Mouse (Mus musculus) embryonic facial prominence, embryonic 14.5 days (tissue): Measurements from ENCODE around the gene C130079G13Rik. TPM values are rescaled to one million over a fixed set of nuclear protein-coding genes. Genes with fewer than 3 reads are reported as not detected.

Source experiments
- polyA plus RNA-seq: library from polyadenylated mRNA; unstranded; fragments of >200 nt; fragmentation: Nextera tagmentation; extraction: Ambion mirVana; gene quantifications from 2 replicates; pipeline ENCODE4 v1.2.1, GENCODE M21; 2014

The C130079G13Rik gene
- polyA plus RNA-seq, 1 experiment from 2014 or later = 0.24 TPM

Other genes starting within 250 kb of the C130079G13Rik start
- not detected in 2 replicates for gene Gm5538, start 195.4 kb upstream of the C130079G13Rik start, polyA plus RNA-seq
- gene Gm8298, start 64.2 kb upstream of the C130079G13Rik start, polyA plus RNA-seq = not detected in 2 replicates
- 0.80 and 0.93 TPM in 2 replicates for gene Aadacl2, start 81.5 kb downstream of the C130079G13Rik start, polyA plus RNA-seq
- gene Aadac, start 100.5 kb downstream of the C130079G13Rik start, polyA plus RNA-seq = 0.13 and 0.26 TPM in 2 replicates
- 0.47 and 1.6 TPM in 2 replicates for gene Sucnr1, start 156.7 kb downstream of the C130079G13Rik start, polyA plus RNA-seq